Mouse (Mus musculus): ENCODE results near the gene Glipr2. TPM values are rescaled to one million over a fixed set of nuclear protein-coding genes. Genes with fewer than 3 reads are reported as not detected.

Glipr2 gene
- polyA plus RNA-seq, 1 experiment from 2014 or later, result 142 TPM

DNA sequence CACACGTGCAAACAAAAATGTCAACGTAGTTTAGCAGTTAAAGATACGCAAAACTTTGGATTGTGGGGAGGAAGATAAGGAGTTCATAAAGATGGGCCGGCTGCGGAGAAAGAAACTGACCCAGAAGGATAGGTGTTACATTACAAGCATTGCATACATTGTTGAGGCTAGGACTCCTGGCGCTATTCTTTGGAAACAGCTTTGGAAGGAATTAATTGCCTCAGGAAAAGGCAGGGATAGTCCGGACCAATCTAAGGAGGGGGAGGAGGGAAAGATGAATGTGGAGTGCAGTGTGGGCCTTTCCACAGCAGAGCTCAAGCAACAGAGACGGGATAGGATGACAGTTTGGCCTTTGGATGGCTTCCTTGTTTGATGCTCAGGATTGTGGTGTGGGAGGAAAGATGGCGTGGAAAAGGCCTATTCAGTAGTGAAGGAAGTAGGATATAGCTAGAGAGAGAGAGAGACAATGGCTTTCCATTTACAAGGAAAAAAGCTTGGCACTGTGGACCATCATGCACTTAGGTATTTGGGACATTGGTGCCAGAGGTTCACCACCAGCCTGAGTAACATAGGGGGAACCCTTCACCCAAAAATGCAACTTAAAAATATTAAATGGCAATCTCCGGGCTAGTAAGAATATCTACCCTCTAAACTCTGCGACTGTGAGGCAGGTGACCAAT lies 56.3 kb downstream of the Glipr2 start:
- WGBS, result 24% methylated on average over 11 of the region's 11 CpGs
- peak overlapping the region; percentile 74 for H3K9ac ChIP-seq (replicated peaks; ENCODE audit: low read length)
- H3K27me3 ChIP-seq (ENCODE audit: control insufficient read depth, insufficient read depth, low read length), result no peaks in the 10 kb centered on the region
- H3K4me1 ChIP-seq (ENCODE audit: control insufficient read depth, insufficient read depth, low read length), result no peaks in the 10 kb centered on the region
- peak overlapping the region; percentile 90 for H3K4me2 ChIP-seq (ENCODE audit: low read depth, low read length)
- H3K36me3 ChIP-seq (replicated peaks; ENCODE audit: control insufficient read depth, insufficient read depth, low read depth, low read length), result no peaks in the 10 kb centered on the region
- H3K9me3 ChIP-seq (replicated peaks; ENCODE audit: control insufficient read depth, low read length), result no peaks in the 10 kb centered on the region
- no peak overlapping the region for H3K27ac ChIP-seq (replicated peaks; ENCODE audit: low read depth, low read length)
- ATAC-seq (replicated peaks; ENCODE audit: insufficient number of reproducible peaks, low FRiP score, low TSS enrichment, low read depth) (no peak), DNase-seq (ENCODE audit: low spot score) (no peak)
- peak overlapping the region; percentile 96 for H3K4me3 ChIP-seq (ENCODE audit: low read depth, low read length)

DNA sequence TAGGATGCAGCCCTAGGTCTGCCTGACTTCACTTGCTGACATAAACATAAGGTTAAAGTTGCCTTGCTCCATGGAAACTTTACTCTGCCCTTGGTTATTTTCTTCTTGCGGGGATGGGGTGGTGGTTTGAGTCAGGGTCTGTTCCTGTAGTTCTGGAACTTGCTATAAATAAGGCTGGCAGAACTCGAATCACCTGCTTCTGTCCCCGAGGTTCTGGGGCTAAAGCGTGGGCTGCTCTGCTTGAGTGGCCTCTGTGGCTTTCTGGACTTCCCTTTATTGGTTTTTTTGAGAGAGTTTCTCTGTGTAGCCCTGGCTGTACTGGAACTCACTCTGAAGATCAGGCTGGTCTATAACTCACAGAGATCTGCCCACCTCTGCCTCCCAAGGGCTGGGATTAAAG lies 58.9 kb downstream of the Glipr2 start:
- DNase-seq (ENCODE audit: low spot score) (no peak), ATAC-seq (replicated peaks; ENCODE audit: insufficient number of reproducible peaks, low FRiP score, low TSS enrichment, low read depth) (no peak)
- no peak overlapping the region for H3K4me2 ChIP-seq (ENCODE audit: low read depth, low read length)
- no peak overlapping the region for H3K9ac ChIP-seq (replicated peaks; ENCODE audit: low read length)
- no peaks in the 10 kb centered on the region for H3K9me3 ChIP-seq (replicated peaks; ENCODE audit: control insufficient read depth, low read length)
- H3K4me3 ChIP-seq (ENCODE audit: low read depth, low read length), result no peak overlapping the region
- no peaks in the 10 kb centered on the region for H3K27me3 ChIP-seq (ENCODE audit: control insufficient read depth, insufficient read depth, low read length)
- H3K27ac ChIP-seq (replicated peaks; ENCODE audit: low read depth, low read length), result no peak overlapping the region
- H3K4me1 ChIP-seq (ENCODE audit: control insufficient read depth, insufficient read depth, low read length), result no peaks in the 10 kb centered on the region
- 84% methylated on average over 4 of the region's 4 CpGs for WGBS
- no peaks in the 10 kb centered on the region; the same call in 1 of the 2 replicates for H3K36me3 ChIP-seq (replicated peaks; ENCODE audit: control insufficient read depth, insufficient read depth, low read depth, low read length)

DNA sequence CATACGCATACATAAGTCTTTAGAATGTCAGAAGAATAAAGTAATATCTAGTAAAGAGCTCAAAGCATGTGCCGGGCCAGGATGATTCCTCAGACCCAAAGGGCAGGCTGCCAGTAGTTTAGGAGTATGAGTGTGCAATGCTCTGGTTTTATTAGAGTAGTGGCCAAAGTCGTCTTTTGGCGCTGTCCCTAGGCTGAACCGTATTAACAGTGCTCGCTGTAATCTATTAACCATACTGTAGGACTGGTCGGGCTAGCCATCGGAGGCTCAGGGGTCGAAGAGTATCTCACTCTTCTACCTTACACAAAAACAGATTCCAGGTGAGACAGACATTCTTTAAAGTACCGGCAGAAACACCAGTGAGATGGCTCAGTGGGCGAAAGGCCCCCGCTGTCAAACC lies 59.6 kb downstream of the Glipr2 start:
- WGBS, result 93% methylated on average over 12 of the region's 12 CpGs
- Histone ChIP-seq H3K4me2 (ENCODE audit: low read depth, low read length) (no peak overlapping the region), H3K27ac (replicated peaks; ENCODE audit: low read depth, low read length) (no peak overlapping the region), H3K4me3 (ENCODE audit: low read depth, low read length) (no peak overlapping the region), H3K9ac (replicated peaks; ENCODE audit: low read length) (no peak overlapping the region), H3K36me3 (replicated peaks; ENCODE audit: control insufficient read depth, insufficient read depth, low read depth, low read length) (peaks cover 3% of the 10 kb centered on the region), H3K27me3 (ENCODE audit: control insufficient read depth, insufficient read depth, low read length) (no peaks in the 10 kb centered on the region), H3K4me1 (ENCODE audit: control insufficient read depth, insufficient read depth, low read length) (no peaks in the 10 kb centered on the region), H3K9me3 (replicated peaks; ENCODE audit: control insufficient read depth, low read length) (no peaks in the 10 kb centered on the region)
- no peak for ATAC-seq (replicated peaks; ENCODE audit: insufficient number of reproducible peaks, low FRiP score, low TSS enrichment, low read depth)
- no peak for DNase-seq (ENCODE audit: low spot score)

DNA sequence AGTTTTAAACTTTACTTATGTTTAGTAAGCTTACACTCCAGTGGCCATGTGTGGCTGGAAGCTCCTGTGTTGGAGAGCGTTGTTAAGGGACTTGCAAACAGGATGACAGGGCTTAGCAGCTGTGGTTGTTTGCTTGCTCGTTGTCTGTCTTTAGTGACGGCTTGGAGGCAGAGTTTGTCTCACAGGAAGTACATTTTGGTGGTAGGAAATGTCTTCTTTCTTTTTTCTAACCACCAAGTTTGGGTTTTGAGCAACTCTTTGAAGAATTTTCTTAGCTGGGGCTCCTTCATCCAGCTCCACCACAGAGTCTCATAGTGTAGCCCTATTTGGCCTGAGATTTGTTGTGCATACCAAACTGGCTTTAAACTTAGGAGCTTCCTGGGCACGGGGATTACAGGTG lies 65.1 kb downstream of the Glipr2 start:
- DNase-seq (ENCODE audit: low spot score), result no peak
- no peaks in the 10 kb centered on the region for H3K27me3 ChIP-seq (ENCODE audit: control insufficient read depth, insufficient read depth, low read length)
- peaks cover 14% of the 10 kb centered on the region for H3K36me3 ChIP-seq (replicated peaks; ENCODE audit: control insufficient read depth, insufficient read depth, low read depth, low read length)
- H3K9ac ChIP-seq (replicated peaks; ENCODE audit: low read length), result no peak overlapping the region
- ATAC-seq (replicated peaks; ENCODE audit: insufficient number of reproducible peaks, low FRiP score, low TSS enrichment, low read depth), result no peak
- WGBS, result 90% methylated on average over 4 of the region's 4 CpGs
- H3K4me3 ChIP-seq (ENCODE audit: low read depth, low read length), result no peak overlapping the region
- no peaks in the 10 kb centered on the region for H3K4me1 ChIP-seq (ENCODE audit: control insufficient read depth, insufficient read depth, low read length)
- H3K27ac ChIP-seq (replicated peaks; ENCODE audit: low read depth, low read length), result no peak overlapping the region
- H3K9me3 ChIP-seq (replicated peaks; ENCODE audit: control insufficient read depth, low read length), result no peaks in the 10 kb centered on the region
- no peak overlapping the region for H3K4me2 ChIP-seq (ENCODE audit: low read depth, low read length)

DNA sequence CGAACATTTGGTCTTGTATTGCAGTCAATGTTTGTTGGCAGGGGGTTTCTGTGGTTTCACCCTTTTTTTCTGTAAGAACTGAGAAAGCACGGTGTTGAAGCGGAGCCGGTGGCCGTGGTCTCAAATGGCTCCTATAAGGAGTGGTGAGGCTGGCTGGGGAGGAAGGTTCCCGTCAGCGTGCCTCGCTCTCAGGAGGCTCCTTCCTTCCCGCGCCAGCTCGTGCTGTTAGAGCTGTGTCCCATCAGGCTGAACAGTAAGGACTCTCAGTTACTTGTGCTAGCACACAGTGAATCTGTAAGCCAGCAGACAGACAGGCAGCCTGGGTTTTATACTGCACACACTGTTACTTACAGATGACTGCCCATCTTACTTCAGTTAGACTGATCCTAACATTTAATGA lies 65.6 kb downstream of the Glipr2 start:
- Histone ChIP-seq H3K27ac (replicated peaks; ENCODE audit: low read depth, low read length) (no peak overlapping the region), H3K4me3 (ENCODE audit: low read depth, low read length) (no peak overlapping the region), H3K9ac (replicated peaks; ENCODE audit: low read length) (no peak overlapping the region), H3K4me1 (ENCODE audit: control insufficient read depth, insufficient read depth, low read length) (no peaks in the 10 kb centered on the region; the same call in 1 of the 2 replicates), H3K36me3 (replicated peaks; ENCODE audit: control insufficient read depth, insufficient read depth, low read depth, low read length) (peaks cover 14% of the 10 kb centered on the region), H3K9me3 (replicated peaks; ENCODE audit: control insufficient read depth, low read length) (no peaks in the 10 kb centered on the region), H3K27me3 (ENCODE audit: control insufficient read depth, insufficient read depth, low read length) (no peaks in the 10 kb centered on the region), H3K4me2 (ENCODE audit: low read depth, low read length) (no peak overlapping the region)
- ATAC-seq (replicated peaks; ENCODE audit: insufficient number of reproducible peaks, low FRiP score, low TSS enrichment, low read depth) (no peak), DNase-seq (ENCODE audit: low spot score) (no peak)
- 93% methylated on average over 11 of the region's 11 CpGs for WGBS

DNA sequence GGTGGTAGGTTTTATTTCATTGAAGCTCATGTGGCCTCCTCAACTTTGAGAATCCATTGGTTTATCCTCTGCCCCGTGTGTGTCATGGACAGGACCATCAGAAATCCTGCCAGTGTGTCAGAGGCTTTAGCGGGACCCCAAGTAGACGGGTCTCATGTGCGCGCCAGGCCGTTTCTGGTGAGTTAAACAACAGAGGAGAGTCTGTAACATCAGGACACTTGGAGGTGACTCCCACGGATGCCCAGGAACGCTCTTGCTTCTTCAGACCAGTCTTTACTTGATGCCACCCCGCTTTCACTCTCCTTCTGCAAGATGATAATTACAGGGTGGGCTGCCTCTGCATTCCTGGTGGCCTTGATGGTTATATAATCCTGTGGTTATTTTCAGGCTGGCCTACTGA lies 66.5 kb downstream of the Glipr2 start:
- Histone ChIP-seq H3K36me3 (replicated peaks; ENCODE audit: control insufficient read depth, insufficient read depth, low read depth, low read length) (peaks cover 14% of the 10 kb centered on the region), H3K9me3 (replicated peaks; ENCODE audit: control insufficient read depth, low read length) (no peaks in the 10 kb centered on the region), H3K4me3 (ENCODE audit: low read depth, low read length) (no peak overlapping the region), H3K4me1 (ENCODE audit: control insufficient read depth, insufficient read depth, low read length) (no peaks in the 10 kb centered on the region; the same call in 1 of the 2 replicates), H3K4me2 (ENCODE audit: low read depth, low read length) (no peak overlapping the region), H3K9ac (replicated peaks; ENCODE audit: low read length) (no peak overlapping the region), H3K27me3 (ENCODE audit: control insufficient read depth, insufficient read depth, low read length) (no peaks in the 10 kb centered on the region), H3K27ac (replicated peaks; ENCODE audit: low read depth, low read length) (no peak overlapping the region)
- DNase-seq (ENCODE audit: low spot score), result no peak
- WGBS, result 88% methylated on average over 9 of the region's 9 CpGs
- ATAC-seq (replicated peaks; ENCODE audit: insufficient number of reproducible peaks, low FRiP score, low TSS enrichment, low read depth), result no peak

DNA sequence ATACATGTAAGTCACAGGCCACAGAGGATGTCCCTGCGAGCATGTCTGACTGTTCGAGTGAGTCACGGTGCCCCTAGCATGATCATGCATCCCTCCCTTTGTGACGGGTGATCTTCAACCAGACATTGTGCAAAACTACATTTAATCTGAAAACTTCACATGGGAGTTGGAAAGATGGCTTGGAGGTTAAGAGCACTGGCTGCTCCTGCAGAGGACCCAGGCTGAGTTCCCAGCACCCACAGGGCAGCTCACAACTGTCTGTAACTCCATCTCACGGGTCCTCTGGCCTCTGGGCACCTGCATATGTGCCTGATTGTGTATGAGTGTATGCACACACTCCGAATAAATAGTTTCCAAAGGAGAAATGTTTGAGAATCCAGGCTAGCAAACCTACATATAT lies 67.0 kb downstream of the Glipr2 start:
- no peaks in the 10 kb centered on the region for H3K9me3 ChIP-seq (replicated peaks; ENCODE audit: control insufficient read depth, low read length)
- H3K9ac ChIP-seq (replicated peaks; ENCODE audit: low read length), result no peak overlapping the region
- no peak overlapping the region for H3K4me3 ChIP-seq (ENCODE audit: low read depth, low read length)
- H3K27ac ChIP-seq (replicated peaks; ENCODE audit: low read depth, low read length), result no peak overlapping the region
- no peak overlapping the region for H3K4me2 ChIP-seq (ENCODE audit: low read depth, low read length)
- H3K36me3 ChIP-seq (replicated peaks; ENCODE audit: control insufficient read depth, insufficient read depth, low read depth, low read length), result peaks cover 14% of the 10 kb centered on the region
- WGBS, result 94% methylated on average over 6 of the region's 6 CpGs
- H3K27me3 ChIP-seq (ENCODE audit: control insufficient read depth, insufficient read depth, low read length), result no peaks in the 10 kb centered on the region
- no peak for ATAC-seq (replicated peaks; ENCODE audit: insufficient number of reproducible peaks, low FRiP score, low TSS enrichment, low read depth)
- no peak for DNase-seq (ENCODE audit: low spot score)
- no peaks in the 10 kb centered on the region; the same call in 1 of the 2 replicates for H3K4me1 ChIP-seq (ENCODE audit: control insufficient read depth, insufficient read depth, low read length)

DNA sequence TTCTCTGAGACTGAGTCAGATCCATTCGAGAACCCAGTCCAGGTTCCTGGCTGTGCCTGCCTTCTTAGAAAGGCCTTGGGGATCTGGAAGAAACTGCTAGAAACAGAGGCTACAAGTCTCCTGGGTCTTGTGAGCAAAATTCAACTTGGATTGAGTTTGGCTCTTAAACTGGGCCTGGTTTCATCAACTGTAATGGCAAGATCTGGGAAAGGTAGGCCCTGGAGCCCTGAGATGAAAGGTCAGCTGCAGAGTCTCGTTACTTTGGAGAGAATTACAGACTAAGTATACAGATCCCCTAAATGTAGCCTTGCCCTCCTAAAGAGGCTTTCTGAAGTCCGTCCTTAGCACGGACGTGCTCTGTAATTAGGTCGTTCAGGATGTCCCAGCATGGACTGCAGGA lies 68.4 kb downstream of the Glipr2 start:
- WGBS, result 88% methylated on average over 6 of the region's 6 CpGs
- H3K4me3 ChIP-seq (ENCODE audit: low read depth, low read length), result no peak overlapping the region
- H3K4me1 ChIP-seq (ENCODE audit: control insufficient read depth, insufficient read depth, low read length), result no peaks in the 10 kb centered on the region; the same call in 1 of the 2 replicates
- H3K9ac ChIP-seq (replicated peaks; ENCODE audit: low read length), result no peak overlapping the region
- ATAC-seq (replicated peaks; ENCODE audit: insufficient number of reproducible peaks, low FRiP score, low TSS enrichment, low read depth) (no peak), DNase-seq (ENCODE audit: low spot score) (no peak)
- H3K36me3 ChIP-seq (replicated peaks; ENCODE audit: control insufficient read depth, insufficient read depth, low read depth, low read length), result peaks cover 14% of the 10 kb centered on the region
- H3K27me3 ChIP-seq (ENCODE audit: control insufficient read depth, insufficient read depth, low read length), result no peaks in the 10 kb centered on the region
- H3K27ac ChIP-seq (replicated peaks; ENCODE audit: low read depth, low read length), result no peak overlapping the region
- H3K4me2 ChIP-seq (ENCODE audit: low read depth, low read length), result no peak overlapping the region
- H3K9me3 ChIP-seq (replicated peaks; ENCODE audit: control insufficient read depth, low read length), result no peaks in the 10 kb centered on the region
